Mouse (Mus musculus) hindbrain, embryonic 16.5 days (tissue): Measurements from ENCODE around the gene Ccdc136. TPM values are rescaled to one million over a fixed set of nuclear protein-coding genes. Genes with fewer than 3 reads are reported as not detected.

Source experiments
- ATAC-seq: fragments of 200-750 bp; cut with Nextera tagmentation; 2 replicates; pipeline ENCODE4 v1.8.0; 2017; ENCODE audit warnings: moderate TSS enrichment, moderate library complexity
- H3K27ac ChIP-seq: fragments of 300-500 bp; sonication (generic); 2 replicates; pipeline ENCODE4 v1.5.1; 2014; ENCODE audit warnings: low read depth, mild to moderate bottlenecking, control low read depth, low read length, moderate library complexity
- H3K27me3 ChIP-seq: fragments of 300-500 bp; sonication (generic); replicated peaks from 2 replicates; pipeline ENCODE4 v1.6.1; 2014; ENCODE audit warnings: low read length; ENCODE audit not compliant: control insufficient read depth, insufficient read depth
- H3K36me3 ChIP-seq: fragments of 300-500 bp; sonication (generic); 2 replicates; pipeline ENCODE4 v1.6.1; 2014; ENCODE audit warnings: mild to moderate bottlenecking, low read length, moderate library complexity, mixed read lengths; ENCODE audit not compliant: control insufficient read depth, insufficient read depth
- H3K4me1 ChIP-seq: fragments of 300-500 bp; sonication (generic); 2 replicates; pipeline ENCODE4 v1.6.1; 2014; ENCODE audit warnings: low read depth, low read length; ENCODE audit not compliant: control insufficient read depth, insufficient read depth
- H3K4me2 ChIP-seq: fragments of 300-500 bp; sonication (generic); 2 replicates; pipeline ENCODE4 v1.6.1; 2014; ENCODE audit warnings: mild to moderate bottlenecking, low read length, control low read depth, moderate library complexity
- H3K4me3 ChIP-seq: fragments of 300-500 bp; sonication (generic); 2 replicates; pipeline ENCODE4 v1.5.1; 2014; ENCODE audit warnings: mild to moderate bottlenecking, low read length, control low read depth, moderate library complexity
- H3K9ac ChIP-seq: fragments of 300-500 bp; sonication (generic); 2 replicates; pipeline ENCODE4 v1.6.1; 2014; ENCODE audit warnings: low read depth, mild to moderate bottlenecking, control low read depth, low read length, moderate library complexity
- H3K9me3 ChIP-seq: fragments of 300-500 bp; sonication (generic); 2 replicates; pipeline ENCODE4 v1.6.1; 2014; ENCODE audit warnings: mild to moderate bottlenecking, low read length, moderate library complexity; ENCODE audit not compliant: control insufficient read depth
- WGBS: fragments of 180-500 bp; shearing (Covaris S2); extraction: QIAGEN DNeasy Blood & Tissue Kit; methylation state at CpG from one replicate; pipeline ENCODE4 v1.1.7; 2014; 5-methylcytosine and 5-hydroxymethylcytosine counted together
- polyA plus RNA-seq: library from polyadenylated mRNA; unstranded; fragments of >200 nt; fragmentation: Nextera tagmentation; extraction: Ambion mirVana; gene quantifications from 2 replicates; pipeline ENCODE4 v1.2.1, GENCODE M21; 2015

Gene Ccdc136
- polyA plus RNA-seq, 1 experiment from 2014 or later, result 58.3 TPM

DNA sequence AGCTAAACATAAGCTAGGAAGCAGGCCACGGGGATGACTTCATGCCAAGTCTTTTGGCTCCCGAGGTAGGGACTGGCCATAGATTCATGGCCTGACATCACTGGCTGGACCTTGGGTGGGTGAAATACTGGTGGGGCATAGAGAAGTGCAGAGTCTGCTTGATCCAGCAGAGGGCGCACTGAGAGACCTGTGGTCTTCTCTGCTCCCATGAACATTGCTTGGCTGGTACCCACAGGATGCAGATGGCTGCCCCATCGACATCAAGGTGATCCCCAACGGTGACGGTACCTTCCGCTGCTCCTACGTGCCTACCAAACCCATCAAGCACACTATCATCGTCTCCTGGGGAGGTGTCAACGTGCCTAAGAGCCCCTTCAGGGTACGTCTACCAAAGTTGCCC, 48.7 kb downstream of the Ccdc136 start:
- Histone ChIP-seq H3K4me2 (no peak overlapping the region), H3K4me1 (no peaks in the 10 kb centered on the region), H3K4me3 (no peak overlapping the region), H3K9me3 (no peaks in the 10 kb centered on the region), H3K27me3 (no peaks in the 10 kb centered on the region), H3K27ac (no peak overlapping the region), H3K9ac (no peak overlapping the region), H3K36me3 (no peaks in the 10 kb centered on the region)
- ATAC-seq, result no peak
- 71% methylated on average over 11 of the region's 11 CpGs for WGBS

DNA sequence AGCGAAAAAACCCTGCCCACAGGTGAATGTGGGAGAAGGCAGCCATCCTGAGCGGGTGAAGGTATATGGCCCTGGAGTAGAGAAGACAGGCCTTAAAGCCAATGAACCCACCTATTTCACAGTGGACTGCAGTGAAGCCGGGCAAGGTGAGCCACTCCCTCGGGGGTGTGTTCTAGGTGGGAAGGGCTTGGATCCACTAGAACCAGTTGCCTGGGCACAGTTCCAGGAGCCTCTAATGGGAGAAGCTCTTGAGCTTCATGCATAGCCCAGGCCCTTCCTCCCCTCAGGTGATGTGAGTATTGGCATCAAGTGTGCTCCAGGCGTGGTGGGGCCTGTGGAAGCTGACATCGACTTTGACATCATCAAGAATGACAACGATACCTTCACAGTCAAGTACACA, 49.2 kb downstream of the Ccdc136 start:
- H3K4me3 ChIP-seq, result no peak overlapping the region
- WGBS, result 94% methylated on average over 7 of the region's 7 CpGs
- no peak overlapping the region for H3K27ac ChIP-seq
- H3K9ac ChIP-seq, result no peak overlapping the region
- H3K4me2 ChIP-seq, result no peak overlapping the region
- H3K4me1 ChIP-seq, result no peaks in the 10 kb centered on the region
- no peaks in the 10 kb centered on the region for H3K27me3 ChIP-seq
- no peaks in the 10 kb centered on the region for H3K9me3 ChIP-seq
- no peak for ATAC-seq
- H3K36me3 ChIP-seq, result no peaks in the 10 kb centered on the region

DNA sequence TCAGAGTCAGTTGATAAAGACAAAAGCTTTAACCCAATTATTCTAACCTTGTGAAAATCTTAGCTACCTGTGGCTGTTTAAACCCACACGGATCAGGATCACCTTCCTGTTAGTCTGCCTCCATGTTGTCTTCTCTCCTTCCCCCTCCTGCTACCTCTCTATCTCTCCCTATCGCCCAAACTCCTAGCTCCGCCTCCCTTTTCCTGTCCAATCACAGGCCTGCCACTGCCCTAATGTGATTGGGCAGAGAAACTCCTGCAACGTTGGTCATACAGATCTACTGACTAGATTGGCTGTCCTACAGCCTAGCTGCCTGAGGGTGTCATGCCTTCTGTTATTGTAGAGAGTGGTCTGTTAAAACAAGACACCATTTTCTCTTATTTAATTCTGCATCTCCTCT, 53.7 kb downstream of the Ccdc136 start:
- no peak overlapping the region for H3K9ac ChIP-seq
- H3K36me3 ChIP-seq, result no peaks in the 10 kb centered on the region
- H3K27ac ChIP-seq, result no peak overlapping the region
- no peak overlapping the region for H3K4me3 ChIP-seq
- 32% methylated on average over 4 of the region's 4 CpGs for WGBS
- H3K27me3 ChIP-seq, result no peaks in the 10 kb centered on the region
- ATAC-seq, result no peak
- no peaks in the 10 kb centered on the region for H3K9me3 ChIP-seq
- no peak overlapping the region for H3K4me2 ChIP-seq
- H3K4me1 ChIP-seq, result no peaks in the 10 kb centered on the region

DNA sequence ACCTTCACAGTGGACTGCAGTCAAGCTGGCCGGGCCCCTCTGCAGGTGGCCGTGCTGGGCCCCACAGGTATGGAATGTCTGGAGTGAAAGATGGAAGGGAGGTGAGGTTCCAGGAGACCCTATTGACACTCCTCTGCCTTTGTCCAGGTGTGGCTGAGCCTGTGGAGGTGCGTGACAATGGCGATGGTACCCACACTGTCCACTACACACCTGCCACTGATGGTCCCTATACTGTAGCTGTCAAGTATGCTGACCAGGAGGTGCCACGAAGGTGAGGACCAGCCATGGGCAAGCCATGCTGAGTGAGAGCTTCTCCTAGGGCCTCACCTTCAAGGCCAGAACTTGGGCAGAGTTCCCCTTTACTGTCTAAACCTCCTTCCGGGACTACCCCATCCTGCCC, 54.6 kb downstream of the Ccdc136 start:
- H3K4me1 ChIP-seq, result no peaks in the 10 kb centered on the region
- no peaks in the 10 kb centered on the region for H3K27me3 ChIP-seq
- no peak for ATAC-seq
- no peak overlapping the region for H3K4me2 ChIP-seq
- no peaks in the 10 kb centered on the region for H3K9me3 ChIP-seq
- H3K27ac ChIP-seq, result no peak overlapping the region
- no peak overlapping the region for H3K9ac ChIP-seq
- H3K4me3 ChIP-seq, result no peak overlapping the region
- no peaks in the 10 kb centered on the region for H3K36me3 ChIP-seq
- 98% methylated on average over 5 of the region's 6 CpGs for WGBS

DNA sequence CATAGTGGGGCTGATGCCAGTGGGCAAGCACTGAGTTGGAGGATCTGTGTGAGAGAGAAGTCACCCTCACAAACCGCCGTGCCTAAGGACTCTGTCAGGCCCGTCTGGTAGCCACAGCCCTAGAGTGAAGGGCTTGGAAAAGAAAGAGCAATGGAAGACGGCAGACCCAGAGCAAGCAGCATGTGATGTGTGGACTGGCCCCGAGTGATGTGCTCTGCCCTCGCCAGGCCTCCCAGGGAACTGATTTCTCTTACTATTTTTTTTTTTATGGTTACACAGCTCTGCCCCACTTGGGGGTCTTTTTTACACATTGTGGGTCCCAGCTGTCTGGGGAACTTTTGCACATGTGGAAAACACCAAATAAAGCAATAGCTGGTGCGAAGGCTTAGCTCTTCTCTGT, 65.4 kb downstream of the Ccdc136 start:
- Histone ChIP-seq H3K27me3 (no peaks in the 10 kb centered on the region), H3K9me3 (no peaks in the 10 kb centered on the region), H3K4me1 (no peaks in the 10 kb centered on the region), H3K9ac (no peak overlapping the region), H3K4me2 (no peak overlapping the region), H3K27ac (no peak overlapping the region), H3K4me3 (no peak overlapping the region), H3K36me3 (no peaks in the 10 kb centered on the region)
- no peak for ATAC-seq
- WGBS, result 54% methylated on average over 7 of the region's 7 CpGs

DNA sequence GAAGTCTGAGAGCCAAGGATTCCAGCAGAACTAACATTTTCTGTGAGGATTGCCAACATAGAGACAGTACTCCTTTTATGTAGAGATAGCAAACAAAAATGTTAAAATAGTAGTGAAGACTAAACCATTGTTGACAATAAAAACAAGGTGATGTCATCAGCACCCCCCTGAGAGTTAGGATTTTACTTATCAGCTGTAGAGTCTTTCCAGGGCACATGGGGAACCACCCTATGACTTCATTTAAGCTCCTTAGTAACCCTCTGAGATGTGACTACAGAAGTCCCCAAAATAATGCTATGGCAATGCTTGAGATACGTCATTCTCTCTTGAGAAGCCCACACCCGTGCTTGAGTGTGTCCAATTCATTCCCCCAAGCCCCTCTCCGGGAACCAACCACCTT, 67.3 kb downstream of the Ccdc136 start:
- Histone ChIP-seq H3K4me3 (no peak overlapping the region), H3K36me3 (no peaks in the 10 kb centered on the region), H3K4me1 (peaks cover under 1% of the 10 kb centered on the region), H3K4me2 (no peak overlapping the region), H3K27me3 (no peaks in the 10 kb centered on the region), H3K9me3 (no peaks in the 10 kb centered on the region), H3K27ac (no peak overlapping the region), H3K9ac (no peak overlapping the region)
- ATAC-seq, result no peak
- 72% methylated on average over 3 of the region's 3 CpGs for WGBS

DNA sequence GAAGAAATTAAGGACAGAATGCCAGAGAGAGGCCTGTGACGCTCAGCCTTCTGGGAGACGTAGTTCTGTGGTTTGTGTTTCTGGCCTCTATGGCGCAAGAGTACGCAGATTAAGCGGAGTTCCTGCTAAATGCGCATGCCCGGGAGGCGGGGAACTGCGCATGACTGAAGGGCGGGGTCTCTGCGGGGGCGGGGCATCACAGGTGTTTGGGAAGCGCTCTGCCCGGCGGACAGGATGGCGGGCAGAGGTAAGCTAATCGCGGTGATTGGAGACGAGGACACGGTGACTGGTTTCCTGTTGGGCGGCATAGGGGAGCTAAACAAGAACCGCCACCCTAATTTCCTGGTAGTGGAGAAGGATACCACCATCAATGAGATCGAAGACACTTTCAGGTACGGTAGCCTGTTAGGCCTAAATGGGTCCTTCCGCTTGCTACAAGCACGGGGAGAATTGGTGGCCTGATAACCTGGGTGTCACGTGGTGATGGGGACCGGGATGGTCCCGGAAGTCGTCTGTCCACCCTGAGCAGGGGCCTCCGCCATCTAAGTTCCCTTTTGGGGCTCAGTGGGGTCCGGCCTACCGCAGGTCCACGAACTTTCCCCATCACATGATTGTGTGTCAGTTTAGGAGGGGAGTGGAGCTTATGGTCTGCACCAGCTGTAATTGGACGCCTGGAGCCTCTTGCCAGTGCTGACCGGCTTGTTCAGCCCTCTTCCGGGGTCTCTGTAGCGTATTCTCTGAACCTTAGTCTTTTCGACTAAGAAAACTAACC, 71.7 kb downstream of the Ccdc136 start, which contains the start of gene Atp6v1f:
TSS of gene Atp6v1f (plus strand) at position 136 of the 772 bp plus-strand sequence.
- Histone ChIP-seq H3K27ac (peak within 1 kb of the TSS; percentile 73), H3K36me3 (peaks cover 18% of the 10 kb centered on the region), H3K9me3 (no peaks in the 10 kb centered on the region), H3K4me2 (peak within 1 kb of the TSS; percentile 65), H3K27me3 (no peaks in the 10 kb centered on the region), H3K4me3 (peak within 1 kb of the TSS; percentile 76), H3K4me1 (peaks cover 10% of the 10 kb centered on the region), H3K9ac (peak within 1 kb of the TSS; percentile 81)
- ATAC-seq, result peak; percentile 96
- 1% methylated on average over 39 of the region's 39 CpGs for WGBS

DNA sequence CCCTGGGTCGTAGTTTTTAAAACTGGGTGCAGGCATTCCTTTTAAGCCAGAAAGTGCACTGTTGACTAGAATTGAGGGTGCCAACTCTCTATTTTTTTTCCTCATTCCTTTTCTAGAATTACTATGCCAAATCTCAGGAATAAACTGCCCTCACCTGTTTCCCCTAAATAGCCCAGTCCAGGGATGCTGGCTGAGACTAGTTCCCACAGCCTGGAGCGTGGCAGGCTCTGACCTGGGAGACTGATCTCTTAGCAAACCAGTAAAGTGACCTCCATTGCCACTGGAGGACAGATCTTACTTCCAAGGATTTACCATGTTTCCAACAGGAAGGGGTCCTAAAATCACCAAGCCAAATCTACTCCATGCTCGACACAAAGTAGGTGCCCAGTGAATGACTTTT, 72.7 kb downstream of the Ccdc136 start:
- no peak for ATAC-seq

DNA sequence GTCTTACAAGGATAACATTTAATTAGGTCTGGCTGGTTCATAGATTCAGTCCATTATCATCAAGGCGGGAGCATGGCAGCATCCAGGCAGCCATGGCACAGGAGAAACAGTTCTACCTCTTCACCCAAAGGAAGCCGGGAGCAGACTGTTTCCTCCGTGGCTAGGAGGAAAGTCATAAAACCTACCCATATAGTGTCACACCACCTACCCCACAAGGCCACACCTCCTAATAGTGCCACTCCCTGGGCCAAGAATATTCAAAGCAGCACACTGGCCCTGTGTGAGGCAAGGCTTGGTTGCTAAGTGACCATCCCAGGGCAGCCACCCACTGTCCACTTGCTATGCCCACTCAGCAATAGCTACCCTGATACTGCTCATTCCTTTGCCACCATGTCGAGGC, 75.0 kb downstream of the Ccdc136 start, which contains the start of gene Atp6v1fnb:
TSS of gene Atp6v1fnb (plus strand) at position 301 of the 400 bp plus-strand sequence.
- Histone ChIP-seq H3K36me3 (peaks cover 18% of the 10 kb centered on the region), H3K27me3 (no peaks in the 10 kb centered on the region), H3K4me1 (peaks cover 10% of the 10 kb centered on the region), H3K27ac (no peak within 1 kb of the TSS), H3K9ac (no peak within 1 kb of the TSS), H3K9me3 (no peaks in the 10 kb centered on the region; the same call in 1 of the 2 replicates), H3K4me2 (no peak within 1 kb of the TSS), H3K4me3 (no peak within 1 kb of the TSS)
- WGBS, result 87% methylated on average over 4 of the region's 4 CpGs
- no peak for ATAC-seq

More for the DNA sequence above, 72.7 kb downstream of the Ccdc136 start:
- WGBS, result 95% methylated on average over 3 of the region's 3 CpGs
- Histone ChIP-seq H3K4me3 (peak overlapping the region; percentile 76), H3K4me2 (peak overlapping the region; percentile 65), H3K9me3 (no peaks in the 10 kb centered on the region; the same call in 1 of the 2 replicates), H3K36me3 (peaks cover 18% of the 10 kb centered on the region), H3K27me3 (no peaks in the 10 kb centered on the region), H3K9ac (no peak overlapping the region), H3K4me1 (peaks cover 10% of the 10 kb centered on the region), H3K27ac (no peak overlapping the region)
